Mouse (Mus musculus): ENCODE results near the gene 2010111I01Rik. TPM values are rescaled to one million over a fixed set of nuclear protein-coding genes. Genes with fewer than 3 reads are reported as not detected.

The 2010111I01Rik gene
- total and polyA plus RNA-seq, 3 experiments: 26.3 to 32.7 TPM; not detected in 1

DNA sequence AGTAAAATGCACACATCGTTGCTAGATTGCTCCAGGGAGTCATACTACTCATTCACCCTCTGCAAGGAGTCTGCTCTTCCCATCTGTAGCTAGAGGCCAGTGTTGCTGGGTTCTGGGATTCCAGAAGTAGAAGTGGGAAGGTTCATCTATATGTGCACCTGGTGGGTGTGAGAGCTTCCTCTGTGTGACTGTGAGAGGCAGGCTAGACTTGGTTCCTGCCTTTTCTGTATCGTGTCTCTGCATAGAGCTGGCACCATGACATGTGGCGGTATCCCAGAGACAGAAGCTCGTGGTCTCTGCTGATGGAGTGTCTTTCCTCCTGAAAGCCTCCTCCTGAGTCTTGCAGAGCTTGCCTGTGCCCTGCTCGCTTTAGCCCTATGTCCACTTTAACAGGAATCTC is 223.6 kb downstream of the 2010111I01Rik start:
- no peak overlapping the region for H3K9ac ChIP-seq (ENCODE audit: control insufficient read depth, low read depth, low read length, poor library complexity, severe bottlenecking)
- H3K36me3 ChIP-seq (ENCODE audit: control insufficient read depth in 1 of 2, insufficient read depth in 2 of 2, low read length in 2 of 2): no peaks in the 10 kb centered on the region
- H3K27me3 ChIP-seq (ENCODE audit: control insufficient read depth in 1 of 2, insufficient read depth in 2 of 2, low read length in 2 of 2): no peaks in the 10 kb centered on the region
- H3K79me2 ChIP-seq (ENCODE audit: control insufficient read depth, insufficient read depth, low read length, poor library complexity): no peaks in the 10 kb centered on the region
- H3K27ac ChIP-seq (ENCODE audit: control insufficient read depth, low read depth, low read length): no peak overlapping the region
- no peak overlapping the region for H3K4me3 ChIP-seq (ENCODE audit: control insufficient read depth in 1 of 2, insufficient read depth in 1 of 2, low read depth in 2 of 2, low read length in 2 of 2)
- no peaks in the 10 kb centered on the region for H3K9me3 ChIP-seq (replicated peaks; ENCODE audit: insufficient read depth, low read length)
- no peaks in the 10 kb centered on the region for H3K4me1 ChIP-seq (ENCODE audit: control insufficient read depth in 1 of 2, insufficient read depth in 2 of 2, low read length in 2 of 2)
- DNase-seq (ENCODE audit: low read depth, low spot score): no peak
- TF ChIP-seq ETS1 (IDR thresholded peaks at IDR 0.05; ENCODE audit: low read depth, low read length) (no peak), MXI1 (IDR thresholded peaks at IDR 0.05; ENCODE audit: low read depth, low read length) (no peak), MAFK (IDR thresholded peaks at IDR 0.05; ENCODE audit: borderline replicate concordance, low read depth, low read length) (no peak), POLR2A (IDR thresholded peaks at IDR 0.05; ENCODE audit: control insufficient read depth in 1 of 2, insufficient read depth in 1 of 2, low read depth in 1 of 2, low read length in 2 of 2, poor library complexity in 1 of 2) (no peak), MAZ (IDR thresholded peaks at IDR 0.05; ENCODE audit: low read depth, low read length) (no peak), KAT2A (conservative IDR thresholded peaks at IDR 0.05; ENCODE audit: low read depth, low read length) (no peak), TBP (IDR thresholded peaks at IDR 0.05; ENCODE audit: low read depth, low read length) (no peak), SMC3 (IDR thresholded peaks at IDR 0.05; ENCODE audit: low read depth, low read length) (no peak), GATA1 (IDR thresholded peaks at IDR 0.05; ENCODE audit: low read depth, low read length) (no peak), UBTF (IDR thresholded peaks at IDR 0.05; ENCODE audit: borderline replicate concordance, insufficient read depth, low read depth, low read length) (no peak), CHD1 (IDR thresholded peaks at IDR 0.05; ENCODE audit: low read depth, low read length) (no peak), RAD21 (IDR thresholded peaks at IDR 0.05; ENCODE audit: low read depth, low read length) (no peak), GABPA (IDR thresholded peaks at IDR 0.05; ENCODE audit: low read depth, low read length) (no peak), MYC (IDR thresholded peaks at IDR 0.05; ENCODE audit: low read depth, low read length) (no peak)

DNA sequence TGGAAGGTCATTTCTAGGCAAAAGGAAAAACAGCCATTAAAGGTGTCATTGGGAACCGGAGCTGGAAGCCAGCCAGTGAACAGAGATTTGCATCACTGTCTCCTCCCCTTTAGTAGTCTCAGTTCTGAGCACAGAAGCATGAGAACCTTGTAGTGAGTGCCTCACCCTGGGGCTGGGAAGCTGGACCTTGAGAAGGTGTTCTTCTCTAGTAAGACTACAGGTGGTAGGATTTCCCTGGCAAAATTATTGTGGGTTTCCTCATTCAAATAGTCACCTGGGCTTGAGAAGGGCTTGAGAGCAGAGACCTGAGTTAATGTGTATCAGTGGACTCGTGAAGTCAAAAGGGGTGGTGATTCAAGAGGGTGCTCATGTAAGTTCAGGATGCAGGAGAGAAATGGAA is 224.1 kb downstream of the 2010111I01Rik start:
- Histone ChIP-seq H3K79me2 (ENCODE audit: control insufficient read depth, insufficient read depth, low read length, poor library complexity) (no peaks in the 10 kb centered on the region), H3K36me3 (ENCODE audit: control insufficient read depth in 1 of 2, insufficient read depth in 2 of 2, low read length in 2 of 2) (no peaks in the 10 kb centered on the region), H3K4me3 (ENCODE audit: control insufficient read depth in 1 of 2, insufficient read depth in 1 of 2, low read depth in 2 of 2, low read length in 2 of 2) (no peak overlapping the region), H3K27ac (ENCODE audit: control insufficient read depth, low read depth, low read length) (no peak overlapping the region), H3K27me3 (ENCODE audit: control insufficient read depth in 1 of 2, insufficient read depth in 2 of 2, low read length in 2 of 2) (no peaks in the 10 kb centered on the region), H3K9ac (ENCODE audit: control insufficient read depth, low read depth, low read length, poor library complexity, severe bottlenecking) (no peak overlapping the region), H3K9me3 (replicated peaks; ENCODE audit: insufficient read depth, low read length) (no peaks in the 10 kb centered on the region), H3K4me1 (ENCODE audit: control insufficient read depth in 1 of 2, insufficient read depth in 2 of 2, low read length in 2 of 2) (no peaks in the 10 kb centered on the region)
- no peak for DNase-seq (ENCODE audit: low read depth, low spot score)
- TF ChIP-seq USF1 (IDR thresholded peaks at IDR 0.05; ENCODE audit: low read depth, low read length): no peak

DNA sequence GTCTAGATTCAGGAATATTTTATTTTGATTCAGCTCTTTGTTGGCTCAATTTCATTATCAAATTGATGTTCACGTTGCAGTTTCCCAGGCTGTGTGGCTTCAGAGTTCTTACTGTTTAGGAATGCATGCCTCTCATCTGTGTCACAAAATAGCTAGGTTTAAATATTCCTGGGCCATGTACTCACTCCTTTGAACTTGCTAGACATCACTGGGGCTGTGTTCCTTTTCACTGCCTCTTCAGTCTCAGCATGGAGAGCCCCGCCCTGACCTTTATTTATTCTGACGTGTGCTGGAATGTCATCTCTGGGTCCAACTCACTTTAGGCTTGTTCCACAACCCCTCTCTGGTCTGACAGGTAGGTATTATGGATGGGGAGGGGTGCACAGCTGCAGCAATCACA is 228.7 kb downstream of the 2010111I01Rik start:
- TF ChIP-seq ZKSCAN1 (IDR thresholded peaks at IDR 0.05; ENCODE audit: low read depth, low read length) (no peak), ELF1 (IDR thresholded peaks at IDR 0.05; ENCODE audit: low read depth, low read length) (no peak), POLR2AphosphoS2 (IDR thresholded peaks at IDR 0.05; ENCODE audit: low read length) (no peak), USF1 (IDR thresholded peaks at IDR 0.05; ENCODE audit: low read depth, low read length) (no peak), MEF2A (IDR thresholded peaks at IDR 0.05; ENCODE audit: extremely low read depth, insufficient replicate concordance, low read depth, low read length, poor library complexity, severe bottlenecking) (no peak), TAL1 (IDR thresholded peaks at IDR 0.05; ENCODE audit: low read length) (no peak), CTCF (IDR thresholded peaks at IDR 0.05 in 2 of 3, conservative IDR thresholded peaks at IDR 0.05 in 1 of 3; ENCODE audit: control insufficient read depth in 1 of 3, insufficient read depth in 1 of 3, low read depth in 2 of 3, low read length in 3 of 3, poor library complexity in 1 of 3, severe bottlenecking in 1 of 3) (no peak), ZMIZ1 (IDR thresholded peaks at IDR 0.05; ENCODE audit: low read depth, low read length) (no peak), USF2 (IDR thresholded peaks at IDR 0.05; ENCODE audit: borderline replicate concordance in 1 of 2, insufficient read depth in 1 of 2, low read depth in 1 of 2, low read length in 2 of 2) (no peak)
- no peaks in the 10 kb centered on the region for H3K36me3 ChIP-seq (ENCODE audit: control insufficient read depth in 1 of 2, insufficient read depth in 2 of 2, low read length in 2 of 2)
- no peak overlapping the region for H3K27ac ChIP-seq (ENCODE audit: control insufficient read depth, low read depth, low read length)
- DNase-seq (ENCODE audit: low read depth, low spot score): no peak
- no peak overlapping the region for H3K9ac ChIP-seq (ENCODE audit: control insufficient read depth, low read depth, low read length, poor library complexity, severe bottlenecking)
- H3K79me2 ChIP-seq (ENCODE audit: control insufficient read depth, insufficient read depth, low read length, poor library complexity): no peaks in the 10 kb centered on the region
- H3K4me3 ChIP-seq (ENCODE audit: control insufficient read depth in 1 of 2, insufficient read depth in 1 of 2, low read depth in 2 of 2, low read length in 2 of 2): no peak overlapping the region
- no peaks in the 10 kb centered on the region for H3K4me1 ChIP-seq (ENCODE audit: control insufficient read depth in 1 of 2, insufficient read depth in 2 of 2, low read length in 2 of 2)
- no peaks in the 10 kb centered on the region for H3K27me3 ChIP-seq (ENCODE audit: control insufficient read depth in 1 of 2, insufficient read depth in 2 of 2, low read length in 2 of 2)
- no peaks in the 10 kb centered on the region for H3K9me3 ChIP-seq (replicated peaks; ENCODE audit: insufficient read depth, low read length)

Measured in MEL (cell line).